Mouse (Mus musculus): Measurements from ENCODE around the gene Rnf128. TPM values are rescaled to one million over a fixed set of nuclear protein-coding genes. Genes with fewer than 3 reads are reported as not detected.

Gene Rnf128
- polyA plus RNA-seq (2014; fragmentation: Nextera tagmentation; extraction: Ambion mirVana): 3.2 and 3.9 TPM in 2 replicates

DNA sequence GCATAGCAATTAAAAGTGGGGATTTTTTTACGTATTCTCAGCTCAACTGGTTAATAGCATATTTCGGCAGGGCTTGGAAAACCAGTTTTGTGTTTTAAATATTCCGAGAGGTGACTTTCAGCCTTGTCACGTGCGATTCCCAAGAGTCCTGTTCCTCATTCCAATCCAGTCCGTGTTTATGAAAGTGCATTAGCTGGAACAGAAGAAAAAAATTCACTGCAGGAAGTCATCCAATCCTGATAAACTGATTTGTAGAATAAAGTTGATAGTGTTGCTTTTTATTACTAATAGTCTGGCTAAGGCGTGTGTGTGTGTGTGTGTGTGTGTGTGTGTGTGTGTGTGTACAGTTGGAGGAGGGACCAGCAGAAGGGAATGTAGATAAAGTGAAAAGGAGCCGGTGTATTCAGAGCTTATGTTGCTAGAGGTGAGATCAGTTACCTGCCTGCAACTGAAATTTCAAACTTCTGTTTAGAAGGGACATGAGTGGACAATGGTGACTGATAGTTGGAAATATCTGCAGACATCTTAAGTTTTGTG, at the start of gene Rnf128:
TSS of gene Rnf128 (plus strand) at position 392 of the 537 bp plus-strand sequence.
- H3K9ac ChIP-seq (ENCODE audit: low read length): no peak within 1 kb of the TSS
- 78% methylated on average over 8 of the region's 8 CpGs for WGBS
- H3K27me3 ChIP-seq (ENCODE audit: control insufficient read depth, insufficient read depth, low read length): no peaks in the 10 kb centered on the region
- no peak within 1 kb of the TSS for H3K4me2 ChIP-seq (ENCODE audit: low read depth, severe bottlenecking)
- ATAC-seq (ENCODE audit: insufficient number of reproducible peaks, low FRiP score, low TSS enrichment, low read depth) (no peak), DNase-seq (ENCODE audit: low spot score) (no peak)
- no peaks in the 10 kb centered on the region for H3K9me3 ChIP-seq (ENCODE audit: control insufficient read depth, low read length)
- no peaks in the 10 kb centered on the region for H3K4me1 ChIP-seq (ENCODE audit: control insufficient read depth, insufficient read depth, low read length)
- no peak within 1 kb of the TSS for H3K4me3 ChIP-seq (ENCODE audit: low read depth, low read length)
- no peak within 1 kb of the TSS for H3K27ac ChIP-seq (replicated peaks; ENCODE audit: low read depth, low read length)
- no peaks in the 10 kb centered on the region for H3K36me3 ChIP-seq (ENCODE audit: control insufficient read depth, insufficient read depth, low read length)

DNA sequence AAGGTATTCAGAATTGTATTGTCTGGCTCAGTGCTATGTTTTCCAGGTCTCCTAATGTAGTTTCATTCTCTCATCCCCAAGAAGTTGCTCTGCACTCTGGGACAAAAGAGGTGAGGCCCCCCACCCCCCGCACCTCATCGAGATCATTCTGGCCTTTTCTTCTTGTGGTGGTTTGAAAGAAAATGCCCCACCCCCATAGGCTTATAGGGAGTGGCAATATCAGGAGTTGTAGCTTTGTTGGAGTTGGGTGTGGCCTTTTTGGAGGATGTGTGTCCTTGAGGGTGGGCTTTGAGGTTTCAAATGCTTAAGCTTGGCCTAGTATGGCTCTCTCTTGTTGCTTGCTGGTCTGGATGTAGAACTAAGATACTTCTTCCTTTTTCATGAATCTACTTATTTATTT, 47.0 kb upstream of the Rnf128 start:
- Histone ChIP-seq H3K4me2 (ENCODE audit: low read depth, severe bottlenecking) (no peak overlapping the region), H3K4me3 (ENCODE audit: low read depth, low read length) (no peak overlapping the region), H3K27ac (replicated peaks; ENCODE audit: low read depth, low read length) (no peak overlapping the region), H3K27me3 (ENCODE audit: control insufficient read depth, insufficient read depth, low read length) (no peaks in the 10 kb centered on the region), H3K9me3 (ENCODE audit: control insufficient read depth, low read length) (no peaks in the 10 kb centered on the region), H3K9ac (ENCODE audit: low read length) (no peak overlapping the region), H3K4me1 (ENCODE audit: control insufficient read depth, insufficient read depth, low read length) (no peaks in the 10 kb centered on the region), H3K36me3 (ENCODE audit: control insufficient read depth, insufficient read depth, low read length) (no peaks in the 10 kb centered on the region)
- ATAC-seq (ENCODE audit: insufficient number of reproducible peaks, low FRiP score, low TSS enrichment, low read depth) (no peak), DNase-seq (ENCODE audit: low spot score) (no peak)
- WGBS: 90% methylated on average over 2 of the region's 2 CpGs

DNA sequence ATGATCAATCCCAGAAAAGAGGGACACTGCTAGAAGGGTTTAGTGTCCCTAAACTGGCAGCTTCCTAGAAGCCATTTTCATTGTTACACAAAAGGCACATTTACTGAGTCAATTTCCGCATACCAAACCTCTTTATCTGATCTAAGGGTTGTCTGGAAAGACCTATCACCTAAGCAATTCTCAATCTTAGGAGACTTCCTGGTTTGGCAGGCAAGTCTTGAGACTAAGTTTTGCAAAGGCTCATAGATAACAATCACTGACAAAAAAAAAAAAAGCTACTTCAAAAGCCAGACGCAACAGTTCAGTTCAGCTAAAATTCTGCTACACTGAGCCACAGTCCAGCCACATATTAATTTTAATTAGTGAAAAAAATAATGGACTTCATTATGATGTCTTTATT, 43.9 kb upstream of the Rnf128 start:
- Histone ChIP-seq H3K9ac (ENCODE audit: low read length) (no peak overlapping the region), H3K36me3 (ENCODE audit: control insufficient read depth, insufficient read depth, low read length) (no peaks in the 10 kb centered on the region), H3K9me3 (ENCODE audit: control insufficient read depth, low read length) (no peaks in the 10 kb centered on the region), H3K4me1 (ENCODE audit: control insufficient read depth, insufficient read depth, low read length) (no peaks in the 10 kb centered on the region), H3K4me2 (ENCODE audit: low read depth, severe bottlenecking) (no peak overlapping the region), H3K27me3 (ENCODE audit: control insufficient read depth, insufficient read depth, low read length) (0 out of 2 replicates have a peak, but pooled peaks cover under 1% of the 10 kb centered on the region), H3K4me3 (ENCODE audit: low read depth, low read length) (no peak overlapping the region), H3K27ac (replicated peaks; ENCODE audit: low read depth, low read length) (no peak overlapping the region)
- no peak for DNase-seq (ENCODE audit: low spot score)
- no peak for ATAC-seq (ENCODE audit: insufficient number of reproducible peaks, low FRiP score, low TSS enrichment, low read depth)
- WGBS: 82% methylated on average over 2 of the region's 2 CpGs

DNA sequence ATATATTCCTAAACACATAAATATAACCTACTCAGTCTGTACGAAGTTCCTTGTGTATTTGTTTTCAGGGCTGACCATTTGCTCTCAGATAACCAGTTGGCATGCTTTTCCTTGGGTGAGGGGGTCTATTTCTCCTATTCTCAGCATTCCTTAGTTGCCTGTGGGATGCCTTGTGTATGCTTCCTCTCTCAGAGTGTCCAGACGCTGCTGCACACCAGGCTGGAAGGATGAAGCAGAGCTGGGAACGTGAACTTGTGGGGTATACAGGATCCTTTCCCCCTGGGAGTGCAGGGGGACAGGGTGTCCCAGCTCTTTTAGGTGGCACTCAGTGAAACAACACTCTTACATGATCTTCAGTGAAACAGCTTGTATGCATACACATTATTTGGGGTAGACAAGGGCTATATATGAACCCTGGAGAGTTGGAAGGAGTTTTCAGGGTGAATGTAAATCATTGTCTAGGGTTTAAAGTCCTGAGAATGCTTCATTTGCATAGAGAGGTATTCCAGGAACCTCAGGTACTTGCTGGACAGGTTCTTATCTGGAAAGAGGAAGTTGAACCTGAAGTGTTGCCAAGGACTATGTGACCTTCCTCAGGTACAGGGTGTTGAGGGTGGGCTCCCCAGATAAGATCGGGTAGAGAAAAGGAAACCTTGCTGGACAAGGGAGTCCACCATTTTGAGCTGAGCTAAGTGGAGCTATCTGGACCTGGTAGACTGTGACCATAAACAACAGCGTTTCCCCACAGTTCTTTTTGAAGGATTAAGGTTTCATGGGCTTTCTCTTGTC, 38.6 kb upstream of the Rnf128 start:
- H3K4me2 ChIP-seq (ENCODE audit: low read depth, severe bottlenecking): no peak overlapping the region
- H3K27ac ChIP-seq (replicated peaks; ENCODE audit: low read depth, low read length): no peak overlapping the region
- DNase-seq (ENCODE audit: low spot score): no peak
- no peaks in the 10 kb centered on the region for H3K36me3 ChIP-seq (ENCODE audit: control insufficient read depth, insufficient read depth, low read length)
- no peak overlapping the region for H3K9ac ChIP-seq (ENCODE audit: low read length)
- ATAC-seq (ENCODE audit: insufficient number of reproducible peaks, low FRiP score, low TSS enrichment, low read depth): no peak
- H3K4me1 ChIP-seq (ENCODE audit: control insufficient read depth, insufficient read depth, low read length): no peaks in the 10 kb centered on the region
- H3K27me3 ChIP-seq (ENCODE audit: control insufficient read depth, insufficient read depth, low read length): 0 out of 2 replicates have a peak, but pooled peaks cover 2% of the 10 kb centered on the region
- no peak overlapping the region for H3K4me3 ChIP-seq (ENCODE audit: low read depth, low read length)
- 81% methylated on average over 5 of the region's 5 CpGs for WGBS
- H3K9me3 ChIP-seq (ENCODE audit: control insufficient read depth, low read length): no peaks in the 10 kb centered on the region

DNA sequence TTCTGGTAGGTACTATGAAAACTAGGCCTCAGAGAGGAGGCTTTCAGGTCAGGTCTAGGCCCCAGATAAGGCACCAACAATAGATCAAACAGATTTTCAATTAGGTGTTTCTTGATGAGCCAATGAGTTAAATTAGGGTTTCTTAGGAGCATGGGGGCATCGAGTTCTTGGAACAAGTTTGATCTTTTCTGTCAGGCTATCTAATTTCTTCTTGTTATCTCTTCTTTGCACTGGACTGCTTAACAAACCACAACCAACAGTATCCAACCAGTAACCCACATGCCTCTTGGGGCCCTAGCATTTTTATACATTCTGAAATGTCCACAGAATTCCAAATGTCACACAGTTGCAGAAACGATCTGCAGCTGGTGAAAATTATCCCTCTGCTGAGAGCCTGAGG, 37.4 kb upstream of the Rnf128 start:
- Histone ChIP-seq H3K9ac (ENCODE audit: low read length) (no peak overlapping the region), H3K36me3 (ENCODE audit: control insufficient read depth, insufficient read depth, low read length) (no peaks in the 10 kb centered on the region), H3K4me3 (ENCODE audit: low read depth, low read length) (no peak overlapping the region), H3K27me3 (ENCODE audit: control insufficient read depth, insufficient read depth, low read length) (0 out of 2 replicates have a peak, but pooled peaks cover 2% of the 10 kb centered on the region), H3K9me3 (ENCODE audit: control insufficient read depth, low read length) (no peaks in the 10 kb centered on the region), H3K4me2 (ENCODE audit: low read depth, severe bottlenecking) (no peak overlapping the region), H3K27ac (replicated peaks; ENCODE audit: low read depth, low read length) (no peak overlapping the region), H3K4me1 (ENCODE audit: control insufficient read depth, insufficient read depth, low read length) (no peaks in the 10 kb centered on the region)
- DNase-seq (ENCODE audit: low spot score) (no peak), ATAC-seq (ENCODE audit: insufficient number of reproducible peaks, low FRiP score, low TSS enrichment, low read depth) (no peak)
- 77% methylated on average over 2 of the region's 2 CpGs for WGBS

DNA sequence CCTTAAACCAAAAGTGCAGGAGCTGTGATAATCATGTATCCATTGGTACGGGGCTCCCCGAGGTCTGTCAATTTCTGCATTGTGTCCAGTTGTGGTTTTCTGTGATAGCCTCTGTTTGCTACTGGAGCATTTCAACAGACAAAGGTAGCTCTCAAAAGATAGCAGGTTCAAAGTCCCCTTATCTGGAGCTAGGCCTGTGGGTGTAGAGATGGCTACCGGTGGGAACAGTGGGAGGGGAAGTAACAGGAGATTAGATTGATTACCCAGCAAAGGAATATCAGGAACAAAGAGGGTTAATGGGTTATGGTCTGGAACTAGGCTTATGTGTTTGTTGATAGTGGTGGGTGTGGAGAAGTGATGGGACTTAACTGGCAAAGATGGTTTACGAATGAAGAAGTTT, 36.1 kb upstream of the Rnf128 start:
- Histone ChIP-seq H3K27ac (replicated peaks; ENCODE audit: low read depth, low read length) (no peak overlapping the region), H3K4me2 (ENCODE audit: low read depth, severe bottlenecking) (no peak overlapping the region), H3K36me3 (ENCODE audit: control insufficient read depth, insufficient read depth, low read length) (no peaks in the 10 kb centered on the region), H3K9ac (ENCODE audit: low read length) (no peak overlapping the region), H3K27me3 (ENCODE audit: control insufficient read depth, insufficient read depth, low read length) (0 out of 2 replicates have a peak, but pooled peaks cover 2% of the 10 kb centered on the region), H3K4me3 (ENCODE audit: low read depth, low read length) (no peak overlapping the region), H3K9me3 (ENCODE audit: control insufficient read depth, low read length) (no peaks in the 10 kb centered on the region), H3K4me1 (ENCODE audit: control insufficient read depth, insufficient read depth, low read length) (no peaks in the 10 kb centered on the region)
- 87% methylated on average over 4 of the region's 4 CpGs for WGBS
- DNase-seq (ENCODE audit: low spot score): no peak
- ATAC-seq (ENCODE audit: insufficient number of reproducible peaks, low FRiP score, low TSS enrichment, low read depth): no peak

DNA sequence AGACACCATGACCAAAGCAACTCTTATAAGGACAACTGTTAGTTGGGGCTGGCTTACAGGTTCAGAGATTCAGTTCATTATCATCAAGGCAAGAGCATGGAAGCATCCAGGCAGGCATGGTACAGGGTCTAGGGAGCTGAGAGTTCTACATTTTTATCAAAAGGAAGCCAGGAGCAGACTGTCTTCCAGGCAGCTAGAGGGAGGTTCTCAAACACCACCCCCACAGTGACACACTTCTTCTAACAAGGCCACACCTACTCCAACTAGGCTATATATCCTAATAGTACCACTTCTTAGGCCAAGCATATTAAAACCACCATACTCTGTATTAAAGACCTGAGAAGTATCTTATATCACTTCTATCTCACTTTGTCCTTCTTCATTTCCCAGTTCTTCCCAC, 33.4 kb upstream of the Rnf128 start:
- Histone ChIP-seq H3K4me1 (ENCODE audit: control insufficient read depth, insufficient read depth, low read length) (no peaks in the 10 kb centered on the region), H3K36me3 (ENCODE audit: control insufficient read depth, insufficient read depth, low read length) (no peaks in the 10 kb centered on the region), H3K27me3 (ENCODE audit: control insufficient read depth, insufficient read depth, low read length) (no peaks in the 10 kb centered on the region), H3K27ac (replicated peaks; ENCODE audit: low read depth, low read length) (no peak overlapping the region), H3K9ac (ENCODE audit: low read length) (no peak overlapping the region), H3K4me2 (ENCODE audit: low read depth, severe bottlenecking) (no peak overlapping the region), H3K9me3 (ENCODE audit: control insufficient read depth, low read length) (no peaks in the 10 kb centered on the region), H3K4me3 (ENCODE audit: low read depth, low read length) (no peak overlapping the region)
- no peak for DNase-seq (ENCODE audit: low spot score)
- ATAC-seq (ENCODE audit: insufficient number of reproducible peaks, low FRiP score, low TSS enrichment, low read depth): no peak

DNA sequence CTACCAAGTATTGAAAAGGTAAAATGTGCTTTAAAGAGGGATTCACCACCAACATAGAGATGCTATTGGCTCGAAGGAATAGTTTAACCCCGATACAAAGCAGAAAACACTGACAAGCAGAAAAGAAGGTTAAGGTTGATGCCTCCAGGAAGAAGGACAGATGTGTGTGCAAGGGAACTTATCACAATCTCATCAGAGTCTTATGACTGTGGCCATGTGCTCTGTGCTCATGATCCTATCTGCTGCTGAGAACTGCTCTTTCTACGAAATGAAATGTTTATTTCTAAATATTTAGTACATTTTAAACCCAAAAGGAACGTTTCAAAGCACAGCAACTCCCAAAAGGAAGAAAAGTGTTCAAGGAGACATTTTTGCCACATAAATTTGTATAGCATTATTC, 30.8 kb upstream of the Rnf128 start:
- Histone ChIP-seq H3K9ac (ENCODE audit: low read length) (no peak overlapping the region), H3K27me3 (ENCODE audit: control insufficient read depth, insufficient read depth, low read length) (0 out of 2 replicates have a peak, but pooled peaks cover 2% of the 10 kb centered on the region), H3K36me3 (ENCODE audit: control insufficient read depth, insufficient read depth, low read length) (no peaks in the 10 kb centered on the region), H3K9me3 (ENCODE audit: control insufficient read depth, low read length) (no peaks in the 10 kb centered on the region), H3K4me2 (ENCODE audit: low read depth, severe bottlenecking) (no peak overlapping the region), H3K4me1 (ENCODE audit: control insufficient read depth, insufficient read depth, low read length) (no peaks in the 10 kb centered on the region), H3K27ac (replicated peaks; ENCODE audit: low read depth, low read length) (no peak overlapping the region), H3K4me3 (ENCODE audit: low read depth, low read length) (no peak overlapping the region)
- ATAC-seq (ENCODE audit: insufficient number of reproducible peaks, low FRiP score, low TSS enrichment, low read depth) (no peak), DNase-seq (ENCODE audit: low spot score) (no peak)
- 72% methylated on average over 4 of the region's 4 CpGs for WGBS
